Mouse (Mus musculus): ENCODE measurements around the gene Mrpl30. TPM values are rescaled to one million over a fixed set of nuclear protein-coding genes. Genes with fewer than 3 reads are reported as not detected.

Gene Mrpl30
- 109 and 123 TPM in 2 replicates for polyA plus RNA-seq (2012; ENCODE audit: insufficient read depth, insufficient read length, missing spikeins)

GRCm38 (mm10) chr1:37890025-37890652 is at the start of gene Mrpl30, which contains the start of gene Mitd1:
Mrpl30 (plus strand) TSS chr1:37890477.
Mitd1 (minus strand) TSS chr1:37890411.
- peak within 1 kb of the TSS; percentile 87 for H3K4me3 ChIP-seq (ENCODE audit: insufficient read depth, low read length)
- peak within 1 kb of the TSS; percentile 68 for H3K27ac ChIP-seq (ENCODE audit: insufficient read depth, low read depth, low read length)
- H3K4me1 ChIP-seq (ENCODE audit: control insufficient read depth, insufficient read depth, low read length) = peaks cover 24% of the 10 kb centered on the region
- TF ChIP-seq CTCF (IDR thresholded peaks at IDR 0.05; ENCODE audit: low read depth, low read length) (no peak), POLR2A (IDR thresholded peaks at IDR 0.05; ENCODE audit: borderline replicate concordance, low read depth, low read length) (no peak)

DNA sequence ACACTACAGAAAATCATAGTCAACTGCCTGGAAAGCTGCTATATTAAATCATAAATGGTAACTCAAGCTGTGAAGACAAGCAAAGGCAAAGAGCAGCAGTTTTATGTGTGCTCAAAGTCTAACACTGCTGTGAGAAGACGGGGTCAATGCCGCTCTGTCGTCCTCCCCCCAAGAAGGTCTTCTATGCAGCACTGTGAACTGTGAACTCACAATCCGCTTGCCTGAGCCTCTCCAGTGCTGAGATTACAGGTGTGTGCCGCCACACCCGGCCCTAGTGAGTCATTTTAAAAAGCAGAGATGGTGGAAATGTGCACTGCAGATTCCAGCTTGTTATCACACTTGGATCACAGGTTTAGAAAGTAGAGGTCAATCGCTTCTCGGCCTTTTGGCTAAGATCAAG is 43.4 kb upstream of the Mrpl30 start:
- Histone ChIP-seq H3K27ac (ENCODE audit: insufficient read depth, low read depth, low read length) (no peak overlapping the region), H3K4me1 (ENCODE audit: control insufficient read depth, insufficient read depth, low read length) (no peaks in the 10 kb centered on the region), H3K4me3 (ENCODE audit: insufficient read depth, low read length) (no peak overlapping the region)
- TF ChIP-seq CTCF (IDR thresholded peaks at IDR 0.05; ENCODE audit: low read depth, low read length) (no peak), POLR2A (IDR thresholded peaks at IDR 0.05; ENCODE audit: borderline replicate concordance, low read depth, low read length) (no peak)

GRCm38 (mm10) chr1:37850696-37851095 is 39.6 kb upstream of the Mrpl30 start:
- no peaks in the 10 kb centered on the region for H3K4me1 ChIP-seq (ENCODE audit: control insufficient read depth, insufficient read depth, low read length)
- TF ChIP-seq CTCF (IDR thresholded peaks at IDR 0.05; ENCODE audit: low read depth, low read length) (no peak), POLR2A (IDR thresholded peaks at IDR 0.05; ENCODE audit: borderline replicate concordance, low read depth, low read length) (no peak)
- no peak overlapping the region for H3K4me3 ChIP-seq (ENCODE audit: insufficient read depth, low read length)
- H3K27ac ChIP-seq (ENCODE audit: insufficient read depth, low read depth, low read length) = no peak overlapping the region

GRCm38 (mm10) chr1:37864511-37865400 is 25.5 kb upstream of the Mrpl30 start:
- peak overlapping the region; percentile 66 for H3K4me3 ChIP-seq (ENCODE audit: insufficient read depth, low read length)
- H3K27ac ChIP-seq (ENCODE audit: insufficient read depth, low read depth, low read length) = peak overlapping the region; percentile 53
- TF ChIP-seq CTCF (IDR thresholded peaks at IDR 0.05; ENCODE audit: low read depth, low read length) (no peak), POLR2A (IDR thresholded peaks at IDR 0.05; ENCODE audit: borderline replicate concordance, low read depth, low read length) (peak; percentile 91; the same call in 1 of the 2 replicates)
- peaks cover 21% of the 10 kb centered on the region for H3K4me1 ChIP-seq (ENCODE audit: control insufficient read depth, insufficient read depth, low read length)

DNA sequence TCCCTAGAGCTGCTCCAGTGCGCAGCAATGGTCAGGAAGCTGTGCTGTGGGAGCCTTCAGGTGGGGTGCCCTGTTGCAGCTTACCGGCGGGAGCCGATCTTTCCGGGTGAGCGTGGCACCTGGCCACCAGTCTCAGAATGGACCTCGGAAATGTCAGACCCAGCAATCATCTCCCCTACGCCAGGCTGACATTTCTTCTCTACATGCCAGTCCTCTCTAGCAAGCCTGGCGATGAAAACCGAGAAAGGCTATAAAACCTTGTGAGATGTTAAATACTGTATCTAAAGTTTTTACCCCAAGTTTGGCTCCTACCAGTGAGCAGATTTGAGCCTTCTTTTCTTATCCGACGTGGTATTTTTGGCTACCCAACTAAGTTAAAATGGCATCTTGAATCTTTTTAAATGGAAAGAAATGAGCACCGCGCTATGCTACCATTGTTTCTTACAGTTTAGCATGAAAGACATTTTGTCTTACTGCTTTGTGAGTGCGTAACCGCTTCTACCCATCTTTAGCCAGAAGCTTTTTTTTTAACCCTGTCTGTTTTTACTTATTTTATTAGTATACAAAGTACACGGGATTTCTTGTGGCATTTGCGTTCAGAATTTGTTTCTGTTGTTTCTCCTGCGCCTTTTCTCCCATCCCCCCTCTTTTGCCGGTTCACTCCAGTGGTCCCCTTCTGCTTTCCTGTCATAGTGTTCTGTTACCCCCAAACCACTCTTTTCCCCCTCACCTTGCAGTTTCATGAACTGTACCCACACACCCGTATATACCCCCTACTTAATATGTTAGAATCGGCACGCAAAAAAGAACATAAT is 24.7 kb upstream of the Mrpl30 start:
- peaks cover 13% of the 10 kb centered on the region for H3K4me1 ChIP-seq (ENCODE audit: control insufficient read depth, insufficient read depth, low read length)
- no peak for TF ChIP-seq CTCF (IDR thresholded peaks at IDR 0.05; ENCODE audit: low read depth, low read length)
- peak overlapping the region; percentile 66 for H3K4me3 ChIP-seq (ENCODE audit: insufficient read depth, low read length)
- H3K27ac ChIP-seq (ENCODE audit: insufficient read depth, low read depth, low read length) = peak overlapping the region; percentile 53

DNA sequence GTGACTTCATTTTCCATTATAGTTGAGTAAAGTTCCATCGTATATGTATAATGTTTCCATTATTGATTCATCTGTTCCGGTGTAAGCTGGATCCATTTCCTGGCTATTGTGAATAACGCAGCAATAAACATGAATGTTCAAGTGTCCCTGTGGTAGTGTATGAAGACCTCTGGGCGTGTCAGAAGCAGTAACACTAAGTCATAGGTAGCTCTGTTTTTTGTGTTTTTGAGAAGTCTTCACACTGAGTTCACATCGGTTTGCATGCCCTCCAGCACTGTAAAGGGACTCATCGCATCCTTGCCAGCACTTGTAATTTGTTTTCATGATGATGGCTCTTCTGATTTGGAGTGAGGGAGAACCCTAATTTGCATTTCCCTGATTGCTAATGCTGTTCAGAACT is 24.0 kb upstream of the Mrpl30 start, which contains the start of gene Tsga10:
Tsga10 (minus strand) TSS at position 144 of the 400 bp plus-strand sequence.
- TF ChIP-seq CTCF (IDR thresholded peaks at IDR 0.05; ENCODE audit: low read depth, low read length) (no peak), POLR2A (IDR thresholded peaks at IDR 0.05; ENCODE audit: borderline replicate concordance, low read depth, low read length) (no peak)
- Histone ChIP-seq H3K27ac (ENCODE audit: insufficient read depth, low read depth, low read length) (peak within 1 kb of the TSS; percentile 53), H3K4me3 (ENCODE audit: insufficient read depth, low read length) (peak within 1 kb of the TSS; percentile 66), H3K4me1 (ENCODE audit: control insufficient read depth, insufficient read depth, low read length) (peaks cover 12% of the 10 kb centered on the region)

DNA sequence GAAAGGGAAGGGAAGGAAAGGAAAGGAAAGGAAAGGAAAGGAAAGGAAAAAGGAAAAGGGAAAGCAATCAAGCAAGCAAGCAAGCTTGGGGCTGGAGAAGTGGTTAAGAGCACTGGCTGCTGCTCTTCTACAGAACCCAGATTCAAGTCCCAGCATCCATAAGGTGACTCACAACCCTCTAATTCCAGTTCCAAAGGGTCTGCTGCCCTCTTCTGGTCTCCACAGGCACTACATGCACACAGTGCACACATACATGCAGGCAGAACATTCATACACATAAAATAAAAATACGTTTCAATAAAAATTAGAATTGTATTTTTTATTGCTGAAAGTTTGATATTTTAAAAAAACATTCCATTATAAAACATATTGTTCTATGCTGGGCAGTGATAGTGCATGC is 23.2 kb upstream of the Mrpl30 start:
- H3K4me1 ChIP-seq (ENCODE audit: control insufficient read depth, insufficient read depth, low read length) = peaks cover 15% of the 10 kb centered on the region
- H3K27ac ChIP-seq (ENCODE audit: insufficient read depth, low read depth, low read length) = no peak overlapping the region
- H3K4me3 ChIP-seq (ENCODE audit: insufficient read depth, low read length) = no peak overlapping the region
- no peak for TF ChIP-seq POLR2A (IDR thresholded peaks at IDR 0.05; ENCODE audit: borderline replicate concordance, low read depth, low read length)
- peak; percentile 38 for TF ChIP-seq CTCF (IDR thresholded peaks at IDR 0.05; ENCODE audit: low read depth, low read length)

GRCm38 (mm10) chr1:37867684-37868322 is 22.5 kb upstream of the Mrpl30 start:
- no peak overlapping the region for H3K27ac ChIP-seq (ENCODE audit: insufficient read depth, low read depth, low read length)
- TF ChIP-seq POLR2A (IDR thresholded peaks at IDR 0.05; ENCODE audit: borderline replicate concordance, low read depth, low read length) = no peak
- no peak for TF ChIP-seq CTCF (IDR thresholded peaks at IDR 0.05; ENCODE audit: low read depth, low read length)
- H3K4me3 ChIP-seq (ENCODE audit: insufficient read depth, low read length) = no peak overlapping the region; the same call in 1 of the 2 replicates
- peaks cover 15% of the 10 kb centered on the region for H3K4me1 ChIP-seq (ENCODE audit: control insufficient read depth, insufficient read depth, low read length)

DNA sequence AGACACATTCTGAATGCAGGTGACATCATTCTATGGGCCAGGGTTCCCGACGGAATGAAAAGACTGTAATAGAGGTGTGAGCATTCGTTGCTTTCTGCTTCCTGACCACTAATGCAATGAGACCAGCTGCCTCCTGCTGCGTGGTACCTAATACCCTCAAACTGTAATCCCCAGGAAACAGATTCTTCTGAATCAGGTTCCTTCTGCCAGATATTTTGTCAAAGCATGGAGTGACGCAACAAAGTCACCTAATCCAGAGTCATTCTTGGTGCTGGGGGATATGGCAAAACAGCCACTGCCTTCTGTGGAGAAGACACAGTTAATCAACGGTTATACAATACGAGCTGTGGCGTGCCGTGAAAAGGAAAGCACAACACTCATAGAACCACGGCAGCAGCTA is 21.6 kb upstream of the Mrpl30 start:
- Histone ChIP-seq H3K4me3 (ENCODE audit: insufficient read depth, low read length) (no peak overlapping the region), H3K4me1 (ENCODE audit: control insufficient read depth, insufficient read depth, low read length) (peaks cover 15% of the 10 kb centered on the region), H3K27ac (ENCODE audit: insufficient read depth, low read depth, low read length) (no peak overlapping the region)
- TF ChIP-seq CTCF (IDR thresholded peaks at IDR 0.05; ENCODE audit: low read depth, low read length) = no peak
- no peak for TF ChIP-seq POLR2A (IDR thresholded peaks at IDR 0.05; ENCODE audit: borderline replicate concordance, low read depth, low read length)
